Mouse (Mus musculus): ENCODE data around the gene Ttll11. TPM values are rescaled to one million over a fixed set of nuclear protein-coding genes. Genes with fewer than 3 reads are reported as not detected.

The Ttll11 gene
- polyA plus RNA-seq, 1 experiment from 2014 or later = 0.45 TPM

DNA sequence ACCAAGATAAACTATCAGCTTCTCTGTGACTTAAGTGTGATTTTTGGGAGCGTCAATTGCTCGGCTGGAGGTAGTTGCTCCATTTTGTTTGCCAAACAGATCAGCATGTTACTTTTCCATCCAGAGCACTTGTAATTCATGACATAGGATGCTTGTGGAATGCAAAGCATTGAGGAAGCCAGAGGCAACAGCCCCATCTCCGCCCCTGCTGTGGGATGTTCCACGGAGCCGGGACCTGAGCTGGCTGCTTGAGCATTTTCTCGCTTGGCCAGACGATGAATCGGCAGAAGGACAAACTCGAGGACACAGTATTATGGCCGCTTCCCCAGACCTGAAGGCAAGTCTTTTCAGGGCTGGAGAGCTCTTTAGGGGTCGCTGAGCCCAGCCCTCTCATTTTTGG lies 176.6 kb downstream of the Ttll11 start:
- Histone ChIP-seq H3K9me3 (ENCODE audit: control insufficient read depth, low read length) (no peaks in the 10 kb centered on the region), H3K27ac (ENCODE audit: low read depth, low read length) (no peak overlapping the region), H3K4me1 (replicated peaks; ENCODE audit: control insufficient read depth, insufficient read depth, low read length) (no peaks in the 10 kb centered on the region), H3K27me3 (replicated peaks; ENCODE audit: control insufficient read depth, insufficient read depth, low read length) (0 out of 2 replicates have a peak, but pooled peaks cover 4% of the 10 kb centered on the region), H3K9ac (ENCODE audit: low read depth, low read length) (no peak overlapping the region), H3K4me2 (no peak overlapping the region), H3K36me3 (ENCODE audit: control insufficient read depth, insufficient read depth, low read length) (no peaks in the 10 kb centered on the region), H3K4me3 (ENCODE audit: low read depth, low read length) (no peak overlapping the region)
- ATAC-seq (replicated peaks; ENCODE audit: low FRiP score) (no peak), DNase-seq (ENCODE audit: low spot score) (no peak)
- 86% methylated on average over 11 of the region's 11 CpGs for WGBS

DNA sequence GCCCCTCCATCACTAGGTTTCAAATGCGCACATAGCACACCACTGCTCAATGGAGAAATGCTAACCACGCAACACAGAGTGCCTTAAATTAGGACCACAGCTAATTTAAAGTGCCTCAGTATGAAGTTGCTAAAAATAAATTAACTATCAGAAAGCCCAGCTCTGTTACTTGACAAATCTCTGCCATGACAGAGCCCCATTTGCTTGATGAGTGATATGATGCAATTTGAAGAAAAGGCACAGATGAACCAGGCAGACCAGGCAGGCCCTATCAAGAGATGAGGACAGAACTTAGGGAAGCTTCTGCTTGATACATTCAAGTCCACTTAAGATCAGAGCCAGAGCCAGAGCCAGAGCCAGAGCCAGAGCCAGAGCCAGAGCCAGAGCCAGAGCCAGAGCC lies 178.0 kb downstream of the Ttll11 start:
- Histone ChIP-seq H3K27ac (ENCODE audit: low read depth, low read length) (no peak overlapping the region), H3K4me2 (no peak overlapping the region), H3K9ac (ENCODE audit: low read depth, low read length) (no peak overlapping the region), H3K9me3 (ENCODE audit: control insufficient read depth, low read length) (no peaks in the 10 kb centered on the region), H3K27me3 (replicated peaks; ENCODE audit: control insufficient read depth, insufficient read depth, low read length) (0 out of 2 replicates have a peak, but pooled peaks cover 4% of the 10 kb centered on the region), H3K4me1 (replicated peaks; ENCODE audit: control insufficient read depth, insufficient read depth, low read length) (no peaks in the 10 kb centered on the region), H3K36me3 (ENCODE audit: control insufficient read depth, insufficient read depth, low read length) (no peaks in the 10 kb centered on the region), H3K4me3 (ENCODE audit: low read depth, low read length) (no peak overlapping the region)
- DNase-seq (ENCODE audit: low spot score) (no peak), ATAC-seq (replicated peaks; ENCODE audit: low FRiP score) (no peak)
- WGBS = 91% methylated on average over 2 of the region's 2 CpGs

- DNase-seq (ENCODE audit: low spot score) (no peak), ATAC-seq (replicated peaks; ENCODE audit: low FRiP score) (no peak)
- Histone ChIP-seq H3K36me3 (ENCODE audit: control insufficient read depth, insufficient read depth, low read length) (no peaks in the 10 kb centered on the region), H3K9ac (ENCODE audit: low read depth, low read length) (no peak overlapping the region), H3K4me3 (ENCODE audit: low read depth, low read length) (no peak overlapping the region), H3K27ac (ENCODE audit: low read depth, low read length) (no peak overlapping the region), H3K9me3 (ENCODE audit: control insufficient read depth, low read length) (no peaks in the 10 kb centered on the region), H3K27me3 (replicated peaks; ENCODE audit: control insufficient read depth, insufficient read depth, low read length) (0 out of 2 replicates have a peak, but pooled peaks cover 4% of the 10 kb centered on the region), H3K4me1 (replicated peaks; ENCODE audit: control insufficient read depth, insufficient read depth, low read length) (no peaks in the 10 kb centered on the region), H3K4me2 (no peak overlapping the region)
- WGBS = 73% methylated on average over 6 of the region's 6 CpGs
These were observed 180.6 kb downstream of the Ttll11 start for GRCm38 (mm10) chr2:35799073-35799472.

- no peaks in the 10 kb centered on the region for H3K9me3 ChIP-seq (ENCODE audit: control insufficient read depth, low read length)
- no peak overlapping the region for H3K27ac ChIP-seq (ENCODE audit: low read depth, low read length)
- no peak for ATAC-seq (replicated peaks; ENCODE audit: low FRiP score)
These were observed 181.7 kb downstream of the Ttll11 start for GRCm38 (mm10) chr2:35797998-35798397.

GRCm38 (mm10) chr2:35789362-35790326 lies 190.1 kb downstream of the Ttll11 start:
- ATAC-seq (replicated peaks; ENCODE audit: low FRiP score) = no peak
- H3K36me3 ChIP-seq (ENCODE audit: control insufficient read depth, insufficient read depth, low read length) = no peaks in the 10 kb centered on the region
- H3K27ac ChIP-seq (ENCODE audit: low read depth, low read length) = no peak overlapping the region
- no peak overlapping the region for H3K9ac ChIP-seq (ENCODE audit: low read depth, low read length)
- H3K9me3 ChIP-seq (ENCODE audit: control insufficient read depth, low read length) = no peaks in the 10 kb centered on the region
- H3K4me2 ChIP-seq = no peak overlapping the region
- WGBS = 81% methylated on average over 27 of the region's 27 CpGs
- no peak overlapping the region for H3K4me3 ChIP-seq (ENCODE audit: low read depth, low read length)
- no peak for DNase-seq (ENCODE audit: low spot score)
- H3K27me3 ChIP-seq (replicated peaks; ENCODE audit: control insufficient read depth, insufficient read depth, low read length) = no peaks in the 10 kb centered on the region; the same call in 1 of the 2 replicates
- no peaks in the 10 kb centered on the region for H3K4me1 ChIP-seq (replicated peaks; ENCODE audit: control insufficient read depth, insufficient read depth, low read length)

More at GRCm38 (mm10) chr2:35797998-35798397, 181.7 kb downstream of the Ttll11 start:
- H3K9ac ChIP-seq (ENCODE audit: low read depth, low read length) = no peak overlapping the region
- no peak overlapping the region for H3K4me2 ChIP-seq
- 57% methylated on average over 8 of the region's 8 CpGs for WGBS
- no peak overlapping the region for H3K4me3 ChIP-seq (ENCODE audit: low read depth, low read length)
- H3K36me3 ChIP-seq (ENCODE audit: control insufficient read depth, insufficient read depth, low read length) = no peaks in the 10 kb centered on the region
- H3K27me3 ChIP-seq (replicated peaks; ENCODE audit: control insufficient read depth, insufficient read depth, low read length) = 0 out of 2 replicates have a peak, but pooled peaks cover 4% of the 10 kb centered on the region
- H3K4me1 ChIP-seq (replicated peaks; ENCODE audit: control insufficient read depth, insufficient read depth, low read length) = no peaks in the 10 kb centered on the region
- no peak for DNase-seq (ENCODE audit: low spot score)

GRCm38 (mm10) chr2:35785877-35786276 lies 193.8 kb downstream of the Ttll11 start:
- no peak overlapping the region for H3K27ac ChIP-seq (ENCODE audit: low read depth, low read length)
- H3K4me3 ChIP-seq (ENCODE audit: low read depth, low read length) = no peak overlapping the region
- DNase-seq (ENCODE audit: low spot score) = no peak
- WGBS = 90% methylated on average over 7 of the region's 7 CpGs
- H3K4me2 ChIP-seq = no peak overlapping the region
- no peaks in the 10 kb centered on the region for H3K36me3 ChIP-seq (ENCODE audit: control insufficient read depth, insufficient read depth, low read length)
- H3K9ac ChIP-seq (ENCODE audit: low read depth, low read length) = no peak overlapping the region
- ATAC-seq (replicated peaks; ENCODE audit: low FRiP score) = no peak
- no peaks in the 10 kb centered on the region for H3K4me1 ChIP-seq (replicated peaks; ENCODE audit: control insufficient read depth, insufficient read depth, low read length)
- no peaks in the 10 kb centered on the region; the same call in 1 of the 2 replicates for H3K27me3 ChIP-seq (replicated peaks; ENCODE audit: control insufficient read depth, insufficient read depth, low read length)
- H3K9me3 ChIP-seq (ENCODE audit: control insufficient read depth, low read length) = no peaks in the 10 kb centered on the region

- ATAC-seq (replicated peaks; ENCODE audit: low FRiP score) = 0 out of 2 replicates have a peak, but pooled peaks have one; percentile 20
- no peak overlapping the region for H3K4me2 ChIP-seq
- H3K4me1 ChIP-seq (replicated peaks; ENCODE audit: control insufficient read depth, insufficient read depth, low read length) = no peaks in the 10 kb centered on the region
- no peak overlapping the region for H3K9ac ChIP-seq (ENCODE audit: low read depth, low read length)
- H3K9me3 ChIP-seq (ENCODE audit: control insufficient read depth, low read length) = no peaks in the 10 kb centered on the region
- no peaks in the 10 kb centered on the region; the same call in 1 of the 2 replicates for H3K27me3 ChIP-seq (replicated peaks; ENCODE audit: control insufficient read depth, insufficient read depth, low read length)
- H3K27ac ChIP-seq (ENCODE audit: low read depth, low read length) = no peak overlapping the region
- no peak for DNase-seq (ENCODE audit: low spot score)
- WGBS = 60% methylated on average over 10 of the region's 10 CpGs
- H3K4me3 ChIP-seq (ENCODE audit: low read depth, low read length) = no peak overlapping the region
- no peaks in the 10 kb centered on the region for H3K36me3 ChIP-seq (ENCODE audit: control insufficient read depth, insufficient read depth, low read length)
These were observed 196.3 kb downstream of the Ttll11 start for GRCm38 (mm10) chr2:35783368-35783767.

- no peaks in the 10 kb centered on the region for H3K9me3 ChIP-seq (ENCODE audit: control insufficient read depth, low read length)
- WGBS = 81% methylated on average over 5 of the region's 5 CpGs
These were observed 200.4 kb downstream of the Ttll11 start for GRCm38 (mm10) chr2:35779266-35779665.

More at GRCm38 (mm10) chr2:35779266-35779665, 200.4 kb downstream of the Ttll11 start:
- no peaks in the 10 kb centered on the region for H3K4me1 ChIP-seq (replicated peaks; ENCODE audit: control insufficient read depth, insufficient read depth, low read length)
- no peak overlapping the region for H3K4me3 ChIP-seq (ENCODE audit: low read depth, low read length)
- H3K4me2 ChIP-seq = no peak overlapping the region
- DNase-seq (ENCODE audit: low spot score) (no peak), ATAC-seq (replicated peaks; ENCODE audit: low FRiP score) (no peak)
- no peaks in the 10 kb centered on the region for H3K36me3 ChIP-seq (ENCODE audit: control insufficient read depth, insufficient read depth, low read length)
- no peak overlapping the region for H3K9ac ChIP-seq (ENCODE audit: low read depth, low read length)
- no peak overlapping the region for H3K27ac ChIP-seq (ENCODE audit: low read depth, low read length)
- no peaks in the 10 kb centered on the region for H3K27me3 ChIP-seq (replicated peaks; ENCODE audit: control insufficient read depth, insufficient read depth, low read length)
